Mouse (Mus musculus): ENCODE measurements around the gene Defa34.
"Not testable (repeated sequence)": the region's sequence is repeated elsewhere in the genome, so short reads cannot be mapped to it uniquely, and the experiment has no call there.

Gene Defa34

DNA sequence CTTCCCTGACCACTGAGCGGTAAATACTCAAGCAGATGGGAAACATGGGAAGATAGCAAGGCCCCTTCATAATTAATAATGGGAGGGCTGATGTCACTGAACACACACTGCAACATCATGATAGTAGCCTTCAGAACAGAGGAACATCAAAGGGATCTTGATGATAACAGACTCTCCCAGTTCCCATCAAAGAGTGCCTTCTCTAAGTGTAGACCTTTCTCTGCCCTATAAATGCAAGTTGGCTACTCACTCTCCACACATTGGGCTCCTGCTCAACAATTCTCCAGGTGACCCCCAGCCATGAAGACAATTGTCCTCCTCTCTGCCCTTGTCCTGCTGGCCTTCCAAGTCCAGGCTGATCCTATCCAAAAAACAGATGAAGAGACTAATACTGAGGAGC is at the start of gene Defa34:
TSS of gene Defa34 (plus strand) at position 301 of the 400 bp plus-strand sequence.
- not testable (repeated sequence) for DNase-seq

- DNase-seq = not testable (repeated sequence)
Observed at GRCm38 (mm10) chr8:21617883-21618282, 47.7 kb upstream of the Defa34 start, which contains the start of gene Defa26. Defa26 (plus strand) TSS chr8:21618183.

DNA sequence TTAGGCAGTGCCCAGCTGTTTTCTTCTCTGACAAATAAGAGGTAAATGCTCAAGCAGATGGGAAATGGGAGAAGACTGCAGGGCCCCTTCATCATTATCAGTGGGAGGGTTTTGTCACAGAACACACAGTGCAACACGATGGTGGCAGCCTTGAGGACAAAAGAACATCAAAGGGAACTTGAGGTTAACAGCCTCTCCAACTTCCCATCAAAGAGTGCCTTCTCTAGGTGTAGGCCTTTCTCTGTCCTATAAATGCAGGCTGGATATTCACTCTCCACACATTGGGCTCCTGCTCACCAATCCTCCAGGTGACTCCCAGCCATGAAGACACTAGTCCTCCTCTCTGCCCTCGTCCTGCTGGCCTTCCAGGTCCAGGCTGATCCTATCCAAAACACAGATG is 10.1 kb upstream of the Defa34 start, which contains the start of gene Defa17:
TSS of gene Defa17 (plus strand) at position 301 of the 400 bp plus-strand sequence.
- not testable (repeated sequence) for DNase-seq

DNA sequence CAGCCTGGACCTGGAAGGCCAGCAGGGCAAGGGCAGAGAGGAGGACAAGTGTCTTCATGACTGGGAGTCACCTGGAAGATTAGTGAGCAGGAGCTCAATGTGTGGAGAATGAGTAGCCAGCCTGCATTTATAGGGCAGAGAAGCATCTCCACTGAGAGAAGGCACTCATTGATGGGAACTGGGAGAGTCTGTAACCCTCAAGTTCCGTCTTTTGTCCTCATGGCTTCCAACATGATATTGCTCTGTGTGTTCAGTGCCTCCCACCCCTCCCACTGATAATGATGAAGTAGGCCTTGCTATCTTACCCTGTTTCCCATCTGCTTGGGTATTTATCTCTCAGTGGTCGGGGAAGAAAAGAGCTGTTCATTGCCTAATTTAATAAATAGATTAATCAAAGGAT is 37.9 kb downstream of the Defa34 start, which contains the start of gene AY761184:
TSS of gene AY761184 (minus strand) at position 101 of the 400 bp plus-strand sequence.
- not testable (repeated sequence) for DNase-seq

Measured in cerebellum, postnatal 25 days (tissue).